Mouse (Mus musculus) heart, postnatal 0 days (tissue): Measurements from ENCODE around the gene Phf21a.

ENCODE experiments used
- CTCF ChIP-seq: IDR thresholded peaks from 2 replicates; pipeline ENCODE4 v1.5.1; 2016; ENCODE audit warnings: antibody characterized with exemption, control low read depth, low read depth
- EP300 ChIP-seq: IDR thresholded peaks from 2 replicates; pipeline ENCODE4 v1.6.1; 2016; ENCODE audit warnings: antibody characterized with exemption, low read depth

DNA sequence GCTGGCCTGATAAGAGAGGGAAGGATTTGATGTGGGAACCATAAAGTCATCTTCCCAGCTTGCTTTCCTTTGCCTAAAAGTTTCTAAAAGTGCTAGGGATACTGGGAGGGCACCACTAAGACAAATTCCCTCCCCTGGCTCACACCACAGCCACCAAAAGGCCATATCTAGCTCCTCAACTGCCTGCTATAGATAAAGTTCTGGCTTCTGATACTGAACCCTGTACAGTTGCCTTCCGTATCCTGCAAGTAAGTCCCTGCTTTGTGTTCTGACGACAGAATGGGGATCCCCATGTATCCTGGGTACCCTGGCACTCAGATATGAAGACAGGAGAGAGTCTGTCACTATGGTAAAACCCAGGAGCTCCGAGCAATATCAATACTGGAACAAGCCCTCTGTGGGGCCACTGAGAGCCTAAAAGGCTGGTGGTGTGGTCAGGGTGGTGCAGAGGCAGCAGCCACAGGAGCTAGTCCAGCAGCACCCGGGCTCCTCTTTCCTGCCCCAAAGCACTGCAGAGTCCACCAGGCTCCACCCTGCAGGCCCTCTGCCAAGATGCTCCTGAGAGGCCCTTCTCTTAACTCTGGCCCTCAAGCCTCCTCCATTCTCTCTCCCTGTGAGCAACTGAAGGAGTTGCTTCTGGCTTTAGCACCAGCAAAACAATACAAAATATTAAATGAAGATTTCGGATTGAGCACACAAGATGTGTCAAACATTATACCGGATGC is 297.5 kb downstream of the Phf21a start:
- TF ChIP-seq EP300 (no peak), CTCF (no peak)
